Mouse (Mus musculus): ENCODE results near the gene Opalin.

GRCm38 (mm10) chr19:41013591-41013990 lies 63.3 kb downstream of the Opalin start:
- TF ChIP-seq MAX (IDR thresholded peaks at IDR 0.05): no peak
- TF ChIP-seq CTCF (IDR thresholded peaks at IDR 0.05; ENCODE audit: control insufficient read depth, insufficient read depth, insufficient read length): no peak
- TF ChIP-seq MYOG (IDR thresholded peaks at IDR 0.05; ENCODE audit: control insufficient read depth, extremely low read depth, insufficient read length): no peak
